Mouse (Mus musculus): ENCODE measurements around the gene Osbpl10.
"Not testable (repeated sequence)": the region's sequence is repeated elsewhere in the genome, so short reads cannot be mapped to it uniquely, and the experiment has no call there.

Gene Osbpl10

GRCm38 (mm10) chr9:115030581-115030980, 52.2 kb downstream of the Osbpl10 start:
- no peak for DNase-seq (ENCODE audit: extremely low read depth, low read depth, low spot score)

GRCm38 (mm10) chr9:115031046-115031445, 52.7 kb downstream of the Osbpl10 start:
- not testable (repeated sequence) for DNase-seq (ENCODE audit: extremely low read depth, low read depth, low spot score)

- DNase-seq (ENCODE audit: extremely low read depth, low read depth, low spot score): no peak
Measured at GRCm38 (mm10) chr9:115032786-115033185, 54.4 kb downstream of the Osbpl10 start.

GRCm38 (mm10) chr9:115034271-115034670, 55.9 kb downstream of the Osbpl10 start:
- no peak for DNase-seq (ENCODE audit: extremely low read depth, low read depth, low spot score)

- DNase-seq (ENCODE audit: extremely low read depth, low read depth, low spot score): no peak
Measured at GRCm38 (mm10) chr9:115034788-115035187, 56.4 kb downstream of the Osbpl10 start.

GRCm38 (mm10) chr9:115038215-115038614, 59.8 kb downstream of the Osbpl10 start:
- DNase-seq (ENCODE audit: extremely low read depth, low read depth, low spot score): no peak

- DNase-seq (ENCODE audit: extremely low read depth, low read depth, low spot score): no peak
Measured at GRCm38 (mm10) chr9:115038686-115039085, 60.3 kb downstream of the Osbpl10 start.

- no peak for DNase-seq (ENCODE audit: extremely low read depth, low read depth, low spot score)
Measured at GRCm38 (mm10) chr9:115039245-115039644, 60.9 kb downstream of the Osbpl10 start.

- no peak for DNase-seq (ENCODE audit: extremely low read depth, low read depth, low spot score)
Measured at GRCm38 (mm10) chr9:115042571-115042970, 64.2 kb downstream of the Osbpl10 start.

DNA sequence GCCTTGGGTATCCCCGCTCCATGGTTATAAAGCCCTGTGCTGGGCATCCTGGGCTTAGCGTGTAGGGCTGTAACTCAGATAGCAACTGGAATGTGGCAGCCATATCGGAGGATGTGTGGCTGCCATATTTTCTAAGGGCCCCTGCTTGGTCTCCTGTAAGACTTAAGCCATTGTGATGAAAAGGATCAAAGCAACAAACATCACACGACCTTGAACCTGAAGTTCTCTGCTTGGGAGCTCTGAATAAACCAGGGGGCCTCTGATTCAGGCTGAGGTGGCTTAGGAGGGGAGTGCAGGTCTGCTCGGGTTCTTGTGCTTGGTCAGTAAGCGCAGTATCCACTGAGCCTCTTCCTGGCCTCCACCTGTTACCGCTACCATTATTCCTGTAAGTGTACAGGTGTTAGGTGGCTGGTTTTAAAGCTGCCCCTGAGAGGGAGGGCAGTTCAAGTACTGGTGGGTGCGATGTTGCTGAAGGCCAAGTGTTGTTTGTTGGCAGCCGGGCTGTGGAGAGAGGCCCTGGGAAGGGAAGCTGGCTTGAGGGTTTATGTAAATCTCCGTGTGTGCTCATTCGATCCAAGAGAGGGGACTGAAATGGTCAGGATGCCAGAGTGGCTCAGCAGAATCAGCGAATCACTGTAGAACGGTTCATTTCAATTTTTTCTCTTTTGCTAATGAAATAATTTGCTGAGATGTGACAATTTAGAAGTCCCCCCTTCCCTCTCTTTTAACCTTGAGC, 64.8 kb downstream of the Osbpl10 start:
- no peak for DNase-seq (ENCODE audit: extremely low read depth, low read depth, low spot score)

- DNase-seq (ENCODE audit: extremely low read depth, low read depth, low spot score): no peak
Measured at GRCm38 (mm10) chr9:115043881-115044770, 65.8 kb downstream of the Osbpl10 start.

DNA sequence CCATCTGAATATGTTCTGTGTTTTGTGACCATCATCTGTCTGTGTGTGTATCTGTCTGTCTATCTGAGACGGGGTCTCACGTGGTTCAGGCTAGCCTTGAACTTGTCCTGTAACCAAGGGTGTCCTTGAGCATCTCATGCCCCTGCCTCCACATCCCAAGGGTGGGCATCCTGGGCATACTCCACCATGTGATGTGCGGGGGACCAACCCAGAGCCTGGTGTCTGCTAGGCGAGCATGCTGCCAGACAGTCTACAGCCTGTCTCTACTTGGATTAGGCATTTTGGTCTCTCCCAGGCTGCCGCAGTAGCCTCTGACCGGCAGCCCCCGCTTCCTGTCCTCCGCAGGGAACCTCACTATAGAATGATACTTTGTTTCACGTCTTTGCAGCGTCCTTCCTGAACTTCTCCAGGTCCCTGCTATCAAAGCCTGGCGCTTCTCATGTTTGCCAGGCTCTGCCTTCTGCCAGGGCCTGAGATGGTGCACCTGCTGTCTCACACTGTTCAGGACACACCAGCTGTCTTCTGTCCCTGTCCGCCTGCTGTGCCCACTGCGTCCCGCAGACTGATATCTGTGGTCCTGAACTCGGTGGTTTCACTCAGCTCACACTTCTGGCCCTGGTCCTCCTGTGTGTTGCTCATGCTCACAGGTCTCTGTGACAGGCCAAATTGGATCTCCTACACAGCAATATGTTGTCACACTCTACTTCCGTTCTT, 66.9 kb downstream of the Osbpl10 start:
- DNase-seq (ENCODE audit: extremely low read depth, low read depth, low spot score): no peak

- DNase-seq (ENCODE audit: extremely low read depth, low read depth, low spot score): no peak
Measured at GRCm38 (mm10) chr9:115046701-115047100, 68.3 kb downstream of the Osbpl10 start.

DNA sequence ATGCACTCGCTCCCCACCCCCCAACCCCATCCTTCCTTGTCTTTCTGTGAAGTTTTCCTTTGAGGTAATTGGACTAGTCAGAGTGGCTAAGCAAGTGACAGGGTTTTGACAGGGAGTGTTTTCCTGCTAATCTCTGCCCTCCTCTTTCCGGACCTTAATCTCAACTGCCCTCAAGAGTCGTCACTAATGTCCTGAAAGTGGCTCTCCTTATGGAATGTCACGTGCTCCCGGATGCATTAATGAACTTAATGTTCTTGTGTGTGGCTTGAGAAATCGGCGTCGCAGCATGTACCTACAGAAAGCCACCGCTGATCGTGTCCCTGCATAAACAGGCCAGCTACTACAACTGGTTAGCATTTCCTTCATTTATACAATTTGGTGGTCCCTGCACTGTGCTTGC, 70.0 kb downstream of the Osbpl10 start:
- no peak for DNase-seq (ENCODE audit: extremely low read depth, low read depth, low spot score)

DNA sequence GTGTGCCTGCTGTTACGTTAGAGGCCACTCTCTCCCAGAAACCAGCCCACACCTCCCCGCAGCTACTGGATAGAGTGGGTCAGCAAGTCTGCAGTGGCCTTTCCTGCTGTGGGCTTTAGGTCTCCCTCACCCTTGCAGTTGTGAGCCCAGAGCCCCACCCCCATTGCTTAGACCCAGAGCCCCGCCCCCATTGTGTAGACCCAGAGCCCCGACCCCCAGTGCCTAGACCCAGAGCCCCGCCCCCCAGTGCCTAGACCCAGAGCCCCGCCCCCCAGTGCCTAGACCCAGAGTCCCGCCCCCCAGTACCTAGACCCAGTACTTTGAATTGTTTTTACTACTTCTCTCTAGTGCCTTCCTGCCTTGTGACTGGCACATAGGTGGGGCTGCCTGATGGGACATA, 70.5 kb downstream of the Osbpl10 start:
- DNase-seq (ENCODE audit: extremely low read depth, low read depth, low spot score): no peak

GRCm38 (mm10) chr9:115049981-115050720, 71.8 kb downstream of the Osbpl10 start:
- peak; percentile 61 for DNase-seq (ENCODE audit: extremely low read depth, low read depth, low spot score)

- no peak for DNase-seq (ENCODE audit: extremely low read depth, low read depth, low spot score)
Measured at GRCm38 (mm10) chr9:115051976-115052375, 73.6 kb downstream of the Osbpl10 start.

- no peak for DNase-seq (ENCODE audit: extremely low read depth, low read depth, low spot score)
Measured at GRCm38 (mm10) chr9:115053779-115054178, 75.4 kb downstream of the Osbpl10 start.

- no peak for DNase-seq (ENCODE audit: extremely low read depth, low read depth, low spot score)
Measured at GRCm38 (mm10) chr9:115055041-115055830, 76.9 kb downstream of the Osbpl10 start.

- no peak for DNase-seq (ENCODE audit: extremely low read depth, low read depth, low spot score)
Measured at GRCm38 (mm10) chr9:115058806-115059205, 80.4 kb downstream of the Osbpl10 start.

Data from fat pad, adult 2 months (tissue).